Mouse (Mus musculus) olfactory bulb, adult 2 months (tissue): ENCODE results near the gene Gm17268.

ENCODE experiments used
- CTCF ChIP-seq: fragments of 200-500 bp; IDR thresholded peaks from 2 replicates; pipeline ENCODE4 v1.5.1; 2012; ENCODE audit warnings: low read depth, mild to moderate bottlenecking, low read length, moderate library complexity; ENCODE audit not compliant: insufficient read depth
- POLR2A ChIP-seq: fragments of 200-500 bp; IDR thresholded peaks from 2 replicates; pipeline ENCODE4 v1.6.1; 2012; ENCODE audit warnings: mild to moderate bottlenecking, low read depth, low read length, moderate library complexity; ENCODE audit not compliant: insufficient read depth

- TF ChIP-seq POLR2A (no peak), CTCF (no peak)
These were observed 2.5 kb downstream of the Gm17268 start for GRCm38 (mm10) chr11:82035857-82036256.
